Mouse (Mus musculus): ENCODE results near the gene Micu1.
"Not testable (repeated sequence)": the region's sequence is repeated elsewhere in the genome, so short reads cannot be mapped to it uniquely, and the experiment has no call there.

The Micu1 gene

DNA sequence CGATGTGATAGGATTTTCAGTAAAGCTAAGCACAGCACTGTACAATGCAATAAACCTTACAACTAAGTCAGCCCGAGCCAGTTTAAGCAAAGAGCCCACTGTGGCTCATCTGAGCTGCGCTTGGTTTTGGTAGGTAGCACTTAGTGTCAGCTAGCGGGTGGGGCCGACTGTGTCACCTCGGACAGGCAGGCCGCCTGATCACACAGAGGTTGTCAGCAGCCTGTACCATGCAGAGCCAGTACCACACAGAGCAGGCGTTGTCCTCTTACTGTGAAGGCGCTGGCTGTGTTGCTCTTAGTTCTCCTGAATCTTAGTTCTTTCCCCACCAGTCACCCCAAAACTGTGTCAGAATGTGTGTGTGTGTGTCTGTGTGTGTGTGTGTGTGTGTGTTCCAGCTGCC is 146.7 kb downstream of the Micu1 start:
- no peak for DNase-seq (ENCODE audit: low spot score in 2 of 2)

GRCm38 (mm10) chr10:59849371-59849770 is 147.1 kb downstream of the Micu1 start:
- DNase-seq (ENCODE audit: low spot score in 2 of 2) = no peak

DNA sequence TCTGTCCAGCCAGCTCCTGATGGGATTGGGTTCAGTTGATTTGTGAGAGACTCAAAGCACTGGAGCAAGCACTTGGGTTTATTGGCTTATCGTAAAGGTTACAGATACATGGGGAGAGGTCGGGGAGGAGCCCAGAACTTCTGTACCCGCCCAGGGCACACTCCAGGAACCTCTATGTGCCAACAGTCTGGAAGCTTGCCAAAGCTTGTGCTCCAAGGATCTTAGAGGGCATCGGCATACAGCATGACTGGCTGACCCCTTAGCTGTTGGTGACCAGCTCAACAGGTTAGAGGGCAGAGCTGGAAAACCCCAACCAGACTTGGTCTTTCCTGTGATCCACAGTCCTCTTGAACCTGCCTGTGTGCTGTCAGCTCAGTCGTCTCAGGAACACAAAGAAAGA is 154.9 kb downstream of the Micu1 start:
- DNase-seq (ENCODE audit: low spot score in 2 of 2) = no peak

DNA sequence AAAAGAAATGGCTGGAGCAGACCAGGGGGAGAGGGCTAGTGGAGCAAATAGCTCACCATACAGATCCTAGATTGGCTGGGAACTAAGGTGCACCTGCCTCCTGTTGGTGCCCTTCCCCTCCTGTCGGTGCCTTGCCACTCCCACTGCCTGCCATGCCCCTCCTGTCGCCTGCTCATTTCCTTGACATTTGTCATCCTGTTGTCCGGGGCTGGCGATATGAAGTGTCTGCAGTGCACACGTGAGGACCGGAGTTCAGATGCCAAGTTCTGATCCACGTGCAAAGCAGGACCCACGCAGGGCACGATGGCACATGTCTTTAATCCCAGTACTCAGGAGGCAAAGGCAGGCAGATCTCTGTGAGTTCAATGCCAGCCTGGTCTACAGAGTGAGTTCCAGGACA is 158.4 kb downstream of the Micu1 start:
- DNase-seq (ENCODE audit: low spot score in 2 of 2) = no peak

- no peak for DNase-seq (ENCODE audit: low spot score in 2 of 2)
Observed at GRCm38 (mm10) chr10:59861201-59861600, 158.9 kb downstream of the Micu1 start.

GRCm38 (mm10) chr10:59862816-59863440 is 160.7 kb downstream of the Micu1 start:
- no peak for DNase-seq (ENCODE audit: low spot score in 2 of 2)

- DNase-seq (ENCODE audit: low spot score in 2 of 2) = no peak
Observed at GRCm38 (mm10) chr10:59863620-59864019, 161.3 kb downstream of the Micu1 start.

DNA sequence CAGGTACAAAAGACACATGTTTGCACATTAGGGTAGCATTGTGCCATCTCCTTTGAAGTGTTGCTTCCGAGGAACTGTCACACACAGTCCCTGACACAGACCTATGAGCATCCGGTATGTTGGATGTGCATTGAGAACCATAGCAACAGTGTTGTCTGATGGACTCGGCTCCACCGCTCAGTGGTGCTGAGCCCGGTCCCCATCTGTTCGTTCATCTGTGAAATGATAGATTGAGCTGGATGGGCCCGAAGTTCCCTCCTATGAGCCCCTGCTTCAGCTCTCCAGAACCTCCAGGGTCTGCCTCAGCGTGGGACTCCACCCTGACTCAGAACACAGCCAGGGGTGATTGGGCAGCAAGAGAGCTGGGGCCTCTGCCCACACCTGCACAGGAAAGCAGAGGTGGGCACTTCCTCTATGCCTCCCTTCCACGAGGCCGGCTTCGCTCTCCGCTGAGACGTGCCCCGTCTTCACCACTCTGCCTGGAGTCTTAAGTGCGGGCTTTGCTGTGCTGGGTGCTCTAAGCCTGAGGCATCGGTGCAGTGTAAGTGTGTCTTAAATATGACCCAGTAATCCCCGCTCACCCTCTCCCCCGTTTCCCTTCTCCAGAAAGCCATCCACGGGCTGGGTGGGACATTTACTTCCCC is 162.1 kb downstream of the Micu1 start:
- no peak for DNase-seq (ENCODE audit: low spot score in 2 of 2)

DNA sequence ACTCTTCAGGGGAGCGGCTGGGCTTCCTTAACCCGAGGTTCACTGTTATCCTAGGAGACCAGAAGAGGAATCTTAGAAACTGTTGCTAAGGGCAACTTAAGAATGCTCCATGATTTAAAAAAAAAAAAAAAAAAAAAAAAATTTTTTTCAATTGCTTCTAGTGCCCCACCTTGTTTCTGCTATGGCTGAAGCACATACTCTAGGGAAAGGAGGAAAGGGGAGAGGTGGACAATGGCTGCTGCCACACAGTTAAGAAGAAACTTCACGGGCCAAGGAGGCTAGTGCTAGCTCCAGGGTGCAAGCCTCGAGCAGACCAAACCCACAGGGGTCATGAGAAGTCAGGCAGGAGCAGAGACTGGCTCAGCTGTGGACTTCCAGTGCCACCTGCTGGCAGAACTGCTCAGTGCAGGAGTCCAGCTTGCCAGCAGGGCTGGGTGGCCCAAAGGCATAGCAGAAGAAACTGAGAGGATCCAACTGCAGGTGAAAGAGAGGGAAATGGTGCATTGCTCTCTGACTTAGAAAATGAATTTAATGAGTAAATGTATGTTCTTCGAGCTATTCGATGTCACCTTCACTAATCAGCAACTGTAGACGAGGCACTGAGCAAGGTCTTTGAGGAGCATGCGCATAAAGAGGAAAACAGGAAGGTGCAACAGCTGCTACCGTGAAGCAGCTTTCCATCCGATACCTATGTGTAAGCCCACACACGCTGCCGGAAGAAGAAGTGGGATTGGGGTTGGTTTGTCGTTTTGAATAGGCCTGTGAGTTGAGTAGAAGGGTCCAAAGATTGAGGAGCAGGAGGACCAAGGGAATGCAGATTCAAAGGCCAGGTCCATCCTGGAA is 162.8 kb downstream of the Micu1 start:
- DNase-seq (ENCODE audit: low spot score in 2 of 2) = peak; percentile 88 to 96

GRCm38 (mm10) chr10:59868266-59868665 is 166.0 kb downstream of the Micu1 start:
- no peak for DNase-seq (ENCODE audit: low spot score in 2 of 2)

DNA sequence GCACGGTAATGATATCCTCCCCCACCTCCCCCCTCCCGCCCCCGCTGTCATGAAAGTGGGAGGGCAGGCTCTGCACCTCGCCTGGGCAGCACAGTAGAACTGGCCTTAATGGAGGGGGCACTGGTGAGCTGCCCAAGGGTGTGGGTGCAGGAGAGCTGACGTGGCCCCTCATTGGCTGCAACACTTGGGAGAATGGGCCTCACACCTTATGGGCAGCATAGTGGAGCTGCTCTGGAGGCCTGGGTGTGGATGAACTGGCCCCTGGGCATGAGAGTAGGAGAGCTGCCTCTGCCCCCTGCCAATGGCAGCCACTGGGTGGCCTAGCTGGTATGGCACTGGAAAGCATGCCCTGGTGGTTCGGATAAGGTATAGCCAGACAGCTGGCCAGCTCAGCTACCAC is 167.8 kb downstream of the Micu1 start:
- no peak for DNase-seq (ENCODE audit: low spot score in 2 of 2)

DNA sequence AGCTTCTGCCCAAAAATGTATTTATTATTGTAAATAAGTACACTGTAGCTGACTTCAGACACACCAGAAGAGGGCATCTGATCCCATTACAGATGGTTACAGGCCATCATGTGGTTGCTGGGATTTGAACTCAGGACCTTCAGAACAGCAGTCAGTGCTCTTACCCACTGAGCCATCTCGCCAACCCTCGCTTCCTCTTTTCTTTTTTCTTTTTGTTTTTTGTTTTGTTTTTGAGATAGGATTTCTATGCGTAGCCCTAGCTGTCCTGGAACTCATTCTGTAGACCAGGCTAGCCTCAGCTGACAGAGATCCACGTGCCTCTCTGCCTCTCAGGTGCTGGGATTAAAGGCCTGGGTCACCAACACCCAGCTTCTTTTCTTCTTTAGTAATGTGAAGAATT is 170.4 kb downstream of the Micu1 start:
- DNase-seq (ENCODE audit: low spot score in 2 of 2) = not testable (repeated sequence)

GRCm38 (mm10) chr10:59873206-59873605 is 170.9 kb downstream of the Micu1 start:
- no peak for DNase-seq (ENCODE audit: low spot score in 2 of 2)

DNA sequence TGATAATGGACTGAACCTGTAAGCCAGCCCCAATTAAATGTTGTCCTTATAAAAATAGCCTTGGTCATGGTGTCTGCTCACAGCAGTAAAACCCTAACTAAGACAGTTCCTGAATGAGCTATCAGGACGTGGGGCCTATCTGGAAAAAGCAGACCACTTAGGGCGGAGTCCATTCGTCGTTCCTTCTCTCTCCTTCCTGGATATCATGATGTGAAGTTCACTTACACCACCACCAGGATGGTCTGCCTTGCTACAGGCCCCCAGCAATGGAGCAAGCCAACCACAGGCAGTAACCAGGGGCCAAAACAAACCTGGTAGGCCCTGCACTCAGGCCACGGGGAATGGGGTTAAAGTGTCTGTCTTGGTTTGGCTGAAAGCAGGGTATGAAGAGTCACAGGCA is 171.3 kb downstream of the Micu1 start:
- peak in 1 of 2 experiments; percentile 67 for DNase-seq (ENCODE audit: low spot score in 2 of 2)

DNA sequence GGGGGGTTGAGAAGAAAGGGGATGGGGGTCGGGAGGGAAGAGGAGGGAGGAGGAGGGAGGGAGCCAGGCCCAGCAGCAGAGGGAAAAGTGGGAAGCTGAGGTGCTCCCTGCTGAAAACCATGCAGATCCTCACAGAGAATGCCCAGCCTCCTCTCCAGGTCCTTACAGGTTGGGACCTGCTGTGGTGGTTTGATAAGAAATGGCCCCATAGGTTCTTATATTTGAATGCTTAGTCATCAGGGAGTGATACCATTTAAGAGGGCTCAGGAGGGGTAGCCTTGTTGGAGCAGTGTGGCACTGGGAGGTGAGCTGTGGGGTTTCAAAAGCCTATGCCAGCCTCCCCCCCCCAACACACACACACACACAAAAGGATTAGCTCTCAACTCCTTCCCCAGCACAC is 173.1 kb downstream of the Micu1 start:
- peak in 1 of 2 experiments; percentile 61 for DNase-seq (ENCODE audit: low spot score in 2 of 2)

- not testable (repeated sequence) for DNase-seq (ENCODE audit: low spot score in 2 of 2)
Observed at GRCm38 (mm10) chr10:59876698-59877097, 174.4 kb downstream of the Micu1 start.

- DNase-seq (ENCODE audit: low spot score in 2 of 2) = no peak
Observed at GRCm38 (mm10) chr10:59877421-59878117, 175.3 kb downstream of the Micu1 start.

DNA sequence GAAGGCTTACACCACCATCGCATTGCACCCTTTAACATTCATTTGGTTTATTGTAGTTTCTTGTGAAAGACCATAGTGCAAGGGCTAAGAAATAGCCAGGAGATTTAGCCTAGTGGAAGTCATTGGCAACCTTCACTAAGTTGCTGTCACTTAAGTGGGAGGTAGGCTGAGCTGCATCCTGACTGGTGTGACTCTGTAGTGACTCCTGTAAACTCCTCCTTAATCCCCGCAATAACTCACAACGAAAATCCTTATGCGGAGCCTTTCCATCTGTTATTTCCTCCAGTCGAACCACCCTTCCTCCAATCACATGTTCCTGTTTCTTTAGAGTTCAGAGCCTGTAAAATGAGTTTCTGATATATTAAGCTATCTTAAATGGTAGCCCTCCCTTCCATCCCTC is 176.5 kb downstream of the Micu1 start:
- no peak for DNase-seq (ENCODE audit: low spot score in 2 of 2)

- DNase-seq (ENCODE audit: low spot score in 2 of 2) = peak; percentile 92 to 98
Observed at GRCm38 (mm10) chr10:59879255-59880028, 177.2 kb downstream of the Micu1 start, which contains the start of gene Dnajb12. Gene Dnajb12 (plus strand): TSS chr10:59879556.

DNA sequence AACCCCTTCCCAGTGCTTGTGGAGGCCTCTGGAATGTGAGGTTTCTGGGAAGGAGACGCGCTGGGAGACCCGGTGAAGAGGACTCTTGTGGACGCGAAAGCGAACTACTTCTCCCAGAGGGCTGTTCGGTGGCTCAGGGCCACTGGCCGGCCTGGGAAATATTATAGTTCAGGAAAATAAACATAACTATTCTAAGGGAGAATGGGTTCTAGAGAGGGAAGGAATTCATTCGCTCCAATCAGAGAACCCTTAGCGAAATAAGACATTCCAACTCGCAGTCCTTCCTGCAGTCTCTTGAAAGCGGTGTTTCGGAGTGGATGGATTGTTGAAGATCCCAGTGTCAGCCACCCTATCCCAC is 177.7 kb downstream of the Micu1 start:
- no peak for DNase-seq (ENCODE audit: low spot score in 2 of 2)

DNA sequence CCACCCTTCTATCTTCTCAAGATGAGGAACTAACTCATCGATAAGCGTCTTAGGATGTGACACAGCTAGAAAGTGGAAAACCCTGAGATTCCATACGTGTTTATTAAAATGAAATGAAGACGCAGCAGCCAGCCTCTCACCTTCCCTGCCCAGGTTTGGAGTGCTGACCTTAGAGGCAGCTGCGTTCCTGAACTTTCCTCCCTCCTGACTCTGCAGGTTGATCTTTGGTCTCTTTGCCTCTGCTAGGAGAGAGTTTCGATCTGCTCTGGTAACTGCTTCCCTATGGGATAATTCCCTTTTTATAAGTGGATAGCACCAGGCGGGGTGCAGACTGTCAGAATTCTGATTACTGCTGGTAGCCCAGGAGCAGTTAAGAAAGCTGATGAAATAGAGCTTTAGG is 178.6 kb downstream of the Micu1 start:
- DNase-seq (ENCODE audit: low spot score in 2 of 2) = no peak
